Mouse (Mus musculus) kidney, postnatal 4 days (tissue): Measurements from ENCODE around the gene Mmp28.

Experiments
- DNase-seq, 2 experiments: peaks; one replicate each; pipeline ENCODE4 v3.0.0; 2021; ENCODE audit warnings: mixed read lengths in 2 of 2

Gene Mmp28

DNA sequence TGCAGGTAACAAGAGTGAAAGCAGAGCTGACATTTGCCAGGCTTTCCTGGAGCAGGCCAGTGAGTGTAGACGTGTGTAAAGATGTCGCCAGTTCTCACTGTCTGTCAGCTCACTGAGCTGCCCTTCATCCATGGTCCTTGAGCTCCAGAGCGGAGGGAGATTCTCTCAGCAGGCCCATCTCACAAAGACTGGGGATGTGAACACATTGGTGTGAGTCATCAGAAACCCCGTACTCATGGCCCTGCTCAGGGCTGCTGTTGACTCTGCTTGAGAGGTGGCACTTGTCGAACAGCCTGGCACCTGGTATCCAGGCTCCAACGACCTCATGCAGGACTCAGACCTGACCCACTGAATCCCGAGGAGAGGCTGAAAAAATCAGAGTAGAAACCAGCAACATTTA, 59.1 kb downstream of the Mmp28 start:
- DNase-seq, result no peak

DNA sequence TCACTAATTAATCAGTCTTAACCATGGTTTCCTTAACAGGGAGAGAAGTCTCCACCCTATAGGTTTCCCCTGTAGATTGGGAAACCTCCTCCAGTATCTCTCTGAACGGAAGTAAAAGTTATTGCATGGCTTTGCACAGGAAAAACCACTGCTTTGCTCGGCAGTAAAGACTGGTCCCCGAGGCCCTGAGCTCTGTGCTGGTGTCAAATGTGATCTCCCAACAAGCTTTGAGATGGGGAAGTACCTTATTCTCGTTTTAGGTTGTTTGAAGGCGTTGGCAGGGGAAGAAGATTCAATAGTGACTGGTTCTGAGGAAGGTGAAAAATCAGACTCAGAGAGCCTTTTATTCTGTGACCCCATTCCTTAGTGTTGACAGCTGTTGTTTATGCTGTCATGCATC, 64.1 kb downstream of the Mmp28 start:
- no peak for DNase-seq

DNA sequence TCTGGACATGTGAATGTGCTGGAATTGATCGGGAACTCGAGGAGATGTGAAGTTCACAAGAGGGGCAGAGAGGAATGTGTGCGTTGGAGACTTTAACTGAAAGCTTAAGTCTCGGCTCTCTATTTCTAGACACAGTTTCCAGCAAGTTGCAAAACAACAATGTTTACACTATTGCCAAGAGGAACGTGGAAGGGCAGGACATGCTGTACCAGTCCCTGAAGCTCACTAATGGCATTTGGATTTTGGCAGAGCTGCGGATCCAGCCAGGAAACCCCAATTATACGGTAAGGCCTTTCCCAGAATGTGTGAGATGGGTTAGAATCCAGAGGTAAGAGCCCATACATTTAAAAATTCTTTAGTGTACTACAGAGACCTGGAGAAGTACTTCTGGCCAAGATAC, 65.2 kb downstream of the Mmp28 start:
- no peak for DNase-seq

DNA sequence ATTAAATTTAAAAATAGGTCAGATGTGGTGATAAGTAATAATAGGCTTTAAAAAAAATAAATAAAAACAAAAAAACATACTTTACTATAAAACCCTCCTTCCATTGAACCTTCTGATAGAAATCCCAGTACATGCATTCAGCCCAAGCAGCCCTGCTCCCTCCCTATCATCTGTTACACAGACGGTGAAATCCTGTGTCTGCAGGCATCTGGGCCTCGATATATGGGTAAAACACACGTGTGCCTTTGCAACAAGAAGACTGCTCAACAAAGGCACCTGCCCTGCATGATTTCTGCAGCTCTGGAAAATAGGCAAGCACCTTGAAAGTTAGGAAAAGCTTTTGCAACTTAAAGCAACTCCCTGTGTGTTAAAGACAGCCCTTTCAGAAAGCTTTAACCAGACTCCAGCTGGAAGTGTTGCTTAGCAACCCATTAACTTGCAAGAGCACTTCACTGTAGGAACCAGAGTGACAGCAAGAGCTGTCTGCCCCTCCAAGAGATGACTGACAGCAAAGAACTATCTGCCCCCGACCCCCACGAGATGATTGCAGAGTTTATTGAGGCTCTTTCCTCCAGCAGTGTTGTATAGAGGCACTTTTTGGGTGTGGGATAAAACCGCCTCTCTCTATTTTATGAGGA, 68.0 kb downstream of the Mmp28 start:
- no peak for DNase-seq

DNA sequence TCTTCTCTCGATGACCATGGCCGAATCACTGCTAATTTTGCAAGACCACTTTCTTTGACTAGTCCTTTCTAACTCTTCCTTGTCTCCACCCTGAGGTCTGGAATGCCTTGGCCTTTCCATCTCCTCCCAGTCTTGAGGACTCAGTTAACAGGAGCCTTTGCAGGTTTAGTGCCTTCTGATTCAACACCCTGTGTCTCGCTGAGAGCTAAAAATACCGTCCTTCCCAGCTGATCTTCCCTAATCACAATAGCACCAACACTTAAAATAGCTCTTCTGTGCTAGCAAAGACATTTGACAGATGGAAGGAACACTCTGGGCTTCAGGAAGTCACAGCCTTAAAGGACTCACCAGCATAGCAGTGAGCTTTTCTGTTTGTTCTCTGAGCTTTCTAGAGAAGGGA, 69.8 kb downstream of the Mmp28 start:
- DNase-seq, result no peak
